Mouse (Mus musculus) neural tube, embryonic 10.5 days (tissue): ENCODE measurements around the gene Mpi.
A peak's percentile ranks its signal among the peaks of the same experiment; 100 is the strongest.

Experiments
- DNase-seq: peaks from one replicate; pipeline ENCODE4 v3.0.0-alpha.2; 2017; ENCODE audit warnings: low spot score; ENCODE audit errors: extremely low spot score

Mpi gene

DNA sequence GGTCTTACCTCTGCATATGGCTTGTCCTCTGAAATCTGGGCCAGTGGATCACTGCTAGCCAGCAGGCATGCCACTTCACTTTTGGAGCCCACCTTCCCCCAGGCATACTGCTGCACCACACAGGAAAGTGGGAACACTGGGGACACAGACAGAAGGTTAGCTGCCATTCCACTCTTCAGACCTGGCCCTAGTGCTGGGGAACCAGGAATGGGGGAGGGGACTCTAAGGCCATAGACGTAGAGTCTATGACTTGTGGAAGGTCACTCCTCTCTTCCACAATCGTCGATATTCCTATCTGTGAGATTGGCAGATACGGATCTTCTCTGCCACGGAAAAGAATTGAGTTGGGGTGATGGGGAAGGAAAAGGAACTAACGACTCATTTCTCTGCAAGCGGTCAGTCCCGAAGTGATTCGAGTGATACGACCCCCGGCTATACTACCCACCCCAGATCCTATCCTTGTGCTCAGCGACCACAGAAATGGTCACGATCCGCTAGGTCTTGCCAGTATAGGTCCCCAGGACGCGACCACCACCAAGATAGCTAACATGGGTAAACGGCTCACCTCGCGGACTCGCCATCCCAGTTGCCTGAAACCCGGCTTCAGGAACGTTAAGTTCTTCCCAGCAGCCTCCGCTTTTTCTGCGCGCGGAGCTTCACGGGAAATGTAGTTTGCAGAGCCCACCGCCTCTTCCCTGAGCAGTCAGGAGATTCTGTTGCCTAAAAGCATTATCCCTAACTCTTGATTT, at the start of gene Mpi:
Mpi (minus strand) TSS at position 625 of the 749 bp plus-strand sequence.
- DNase-seq = peak; percentile 60

DNA sequence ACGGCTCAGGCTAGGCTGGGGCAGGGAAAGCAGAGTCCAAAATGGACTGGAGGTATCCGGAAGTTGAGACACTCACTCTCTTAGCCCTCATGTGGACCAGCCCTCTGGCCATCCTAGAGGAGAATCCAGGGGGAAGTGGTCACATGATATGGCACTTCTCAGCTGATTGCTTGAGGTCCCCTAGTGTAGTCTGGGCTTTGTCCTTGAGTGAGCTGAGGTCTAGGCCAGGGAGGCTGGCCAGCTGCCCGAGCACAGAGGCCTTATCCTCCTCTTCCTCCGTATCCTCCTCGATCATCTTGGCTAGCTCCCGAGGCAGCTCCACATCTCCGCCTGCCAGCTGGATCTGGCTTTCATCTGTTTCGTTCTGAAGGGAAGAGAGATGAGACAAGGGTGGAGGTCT, 49.5 kb upstream of the Mpi start:
- DNase-seq = no peak

DNA sequence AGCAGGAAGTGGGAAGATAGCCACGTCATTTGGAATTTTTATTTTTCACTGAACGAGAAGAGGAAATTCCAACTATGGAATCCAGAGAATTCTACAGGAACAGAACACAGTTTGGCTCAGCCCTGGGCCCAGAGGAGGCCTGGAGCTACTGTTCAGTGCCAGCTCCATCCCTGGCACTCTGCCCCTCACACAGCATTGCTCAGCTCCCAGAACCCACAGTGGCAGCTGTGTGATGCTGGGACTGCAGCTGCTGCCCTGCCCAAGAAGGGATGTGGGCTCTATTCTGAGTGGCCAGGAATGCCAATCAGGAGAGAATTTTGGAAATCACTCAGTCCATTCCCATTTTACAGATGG, 48.8 kb upstream of the Mpi start:
- no peak for DNase-seq

DNA sequence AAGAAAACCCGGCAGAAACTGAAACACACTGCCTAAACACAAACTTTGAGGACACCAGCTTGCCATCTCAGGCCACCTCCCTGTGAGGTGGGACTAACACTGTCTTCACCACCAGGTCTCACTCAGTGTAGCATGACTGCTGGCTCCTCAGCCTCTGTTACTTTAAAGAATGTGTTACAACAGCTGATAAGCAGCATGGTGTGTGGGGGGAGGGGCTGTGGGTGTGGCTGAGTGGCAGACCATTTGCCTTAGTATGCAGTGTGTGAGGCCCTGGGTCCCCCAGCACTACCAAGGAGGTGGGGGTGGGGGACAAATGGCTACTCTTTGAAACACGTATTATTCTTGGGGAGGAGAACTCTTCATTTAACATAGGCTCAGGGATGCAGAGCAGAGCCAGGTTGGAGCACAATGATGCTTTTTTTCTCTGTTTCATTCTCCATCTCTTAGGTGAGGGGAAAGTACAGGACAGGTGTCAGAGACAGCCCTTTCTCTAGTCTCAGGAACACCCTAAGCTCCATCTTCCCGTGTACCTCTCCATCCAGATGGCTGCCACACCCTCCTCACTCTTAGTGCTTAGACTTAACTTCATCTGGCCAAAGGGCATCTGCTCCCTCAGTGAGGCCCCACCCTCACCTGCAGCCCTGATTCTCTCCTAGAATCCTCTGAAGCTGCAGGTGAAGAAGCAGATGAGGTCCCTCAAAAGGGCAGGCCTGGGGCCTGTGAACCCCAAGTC, 48.2 kb upstream of the Mpi start:
- peak; percentile 46 for DNase-seq

DNA sequence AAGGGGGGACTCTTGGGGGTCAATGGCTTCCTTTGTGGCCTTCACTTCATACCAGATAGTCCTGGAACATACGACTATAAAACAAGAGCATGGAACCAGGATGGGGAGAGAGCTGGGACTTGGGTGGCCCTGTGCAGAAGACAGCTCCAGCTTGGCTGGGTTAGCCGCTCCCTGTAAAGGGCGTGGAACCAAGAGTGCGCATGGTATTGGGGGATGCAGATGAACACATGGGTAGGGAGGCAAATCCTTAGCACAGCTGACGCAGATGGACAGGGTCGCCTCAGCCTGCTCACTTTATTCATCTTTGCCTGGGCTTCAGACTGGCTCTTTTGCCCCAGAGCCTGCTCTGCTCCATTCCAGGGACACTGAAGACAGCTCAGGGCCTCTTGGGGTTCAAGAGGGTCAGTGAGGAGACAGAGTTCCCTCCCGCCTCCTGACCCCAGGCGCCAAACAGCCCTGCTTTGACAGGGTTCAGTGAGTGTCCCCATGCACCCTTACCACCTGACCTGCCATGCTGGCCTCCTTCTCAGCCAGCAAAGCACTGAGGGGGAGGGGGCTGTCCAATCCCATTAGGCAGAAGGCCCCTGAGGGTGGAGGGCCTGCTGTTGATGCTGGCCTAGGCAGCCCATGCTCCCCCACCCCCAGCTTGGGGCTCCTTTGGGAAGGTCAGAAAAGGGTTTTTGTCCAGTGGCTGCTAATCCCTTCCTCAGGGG, 46.4 kb upstream of the Mpi start:
- DNase-seq = peak; percentile 23

DNA sequence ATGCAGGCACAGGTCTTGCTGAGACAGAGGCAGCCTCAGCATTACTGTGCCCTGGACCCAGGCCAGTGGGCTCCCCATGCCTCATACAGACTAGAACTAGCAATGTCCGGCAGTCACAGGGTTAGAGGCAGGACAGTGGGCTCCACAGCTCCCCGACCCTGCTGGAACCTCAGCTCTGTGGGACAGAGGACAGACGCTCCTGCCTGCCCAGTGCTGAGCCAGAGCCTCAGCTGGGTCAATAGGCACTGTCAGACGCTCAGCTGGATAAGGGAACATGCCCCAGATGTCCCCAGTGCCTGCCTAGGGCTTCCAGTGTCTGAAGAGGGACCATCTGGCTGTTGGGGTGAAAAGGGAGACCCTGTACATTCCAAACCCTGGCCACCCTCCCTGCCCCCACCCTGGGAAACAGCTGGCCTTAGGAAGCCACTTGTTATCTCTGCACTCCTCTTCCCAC, 45.4 kb upstream of the Mpi start:
- DNase-seq = peak; percentile 21

DNA sequence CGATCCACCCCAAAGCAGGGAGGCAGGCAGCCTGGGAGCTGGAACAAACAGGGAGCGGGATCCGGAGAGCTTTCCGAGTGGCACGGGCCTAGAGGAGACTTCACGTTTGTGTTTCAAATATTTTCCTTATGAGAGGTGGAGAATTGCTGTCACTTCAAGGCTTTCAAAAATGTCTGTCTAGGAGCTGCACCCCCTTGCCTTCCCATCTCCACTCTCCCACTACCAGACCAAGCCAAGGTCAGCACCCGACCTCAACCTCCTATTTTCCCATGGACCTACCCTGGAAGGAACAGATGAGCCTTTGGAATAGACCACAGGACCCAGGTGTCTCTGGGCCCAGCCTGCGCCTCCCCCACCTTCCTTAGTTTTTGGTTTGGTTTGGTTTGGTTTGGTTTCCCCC, 44.7 kb upstream of the Mpi start:
- DNase-seq = no peak

DNA sequence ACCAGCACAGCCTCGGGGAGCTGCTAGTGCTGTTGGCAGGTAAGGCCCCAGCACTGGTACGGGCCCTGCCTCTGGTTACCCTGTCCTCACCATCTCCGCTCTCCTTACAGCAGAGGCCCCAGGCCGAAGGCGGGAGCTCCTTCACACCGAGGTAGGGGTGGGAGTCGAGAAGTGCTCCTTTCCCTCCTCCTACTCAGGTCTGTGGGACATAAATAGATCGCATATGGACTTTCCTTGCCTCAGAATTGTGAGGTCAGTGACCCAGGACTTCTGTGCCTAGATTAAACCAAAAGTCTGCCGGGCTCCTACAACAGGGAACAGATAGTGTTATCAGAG, 41.6 kb upstream of the Mpi start:
- DNase-seq = no peak

DNA sequence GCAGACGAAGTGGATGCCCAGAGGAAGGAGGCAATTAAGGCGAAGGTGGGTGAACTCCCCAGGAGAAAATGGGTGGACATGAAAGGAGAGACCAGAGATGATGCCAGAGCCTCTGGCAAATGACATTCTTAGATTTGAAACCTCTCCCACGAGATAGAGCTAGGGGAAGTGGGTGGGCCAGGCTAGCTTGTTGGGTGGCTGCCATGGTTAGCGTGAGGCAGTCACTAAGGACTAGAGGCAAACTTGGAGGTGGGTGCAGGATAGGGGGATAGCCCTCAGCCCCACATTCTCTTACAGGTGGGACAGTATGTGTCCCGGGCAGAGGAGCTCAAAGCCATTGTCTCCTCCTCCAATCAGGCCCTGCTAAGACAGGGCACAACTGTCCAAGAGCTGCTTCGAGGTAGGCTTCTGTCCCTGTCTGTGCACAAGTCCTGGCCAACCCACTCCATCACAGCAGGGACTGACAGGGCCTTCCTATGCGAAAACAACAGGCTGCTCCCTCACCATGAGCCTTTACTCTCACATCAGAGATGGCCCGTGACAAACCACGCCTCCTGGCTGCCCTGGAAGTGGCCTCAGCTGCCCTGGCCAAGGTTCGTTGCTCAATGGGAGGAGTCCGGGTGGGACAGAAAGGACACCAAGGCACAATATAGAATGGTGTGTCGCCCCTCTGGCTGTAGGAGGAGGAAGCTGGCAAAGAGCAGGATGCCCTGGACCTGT, 41.1 kb upstream of the Mpi start:
- peak; percentile 19 for DNase-seq

DNA sequence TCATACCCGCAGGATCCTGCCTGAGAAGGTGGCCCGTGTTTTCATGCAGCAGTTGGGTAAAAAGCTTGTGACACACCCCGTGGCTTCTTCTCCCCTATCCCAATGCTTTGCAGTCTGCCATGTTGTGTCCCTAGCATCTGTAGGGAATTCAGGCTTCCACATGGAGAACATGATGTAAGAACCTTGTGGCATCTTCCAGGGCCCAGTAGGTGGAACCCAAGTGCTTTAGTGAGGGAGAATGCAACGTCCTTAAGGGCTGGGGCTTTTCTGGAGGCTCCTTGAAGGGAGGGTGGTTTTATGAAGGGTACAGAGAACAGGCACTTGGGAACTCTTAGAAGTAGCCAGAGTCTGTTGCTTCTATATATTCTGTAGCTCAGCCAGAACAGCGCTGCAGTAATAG, 38.2 kb upstream of the Mpi start:
- DNase-seq = no peak

DNA sequence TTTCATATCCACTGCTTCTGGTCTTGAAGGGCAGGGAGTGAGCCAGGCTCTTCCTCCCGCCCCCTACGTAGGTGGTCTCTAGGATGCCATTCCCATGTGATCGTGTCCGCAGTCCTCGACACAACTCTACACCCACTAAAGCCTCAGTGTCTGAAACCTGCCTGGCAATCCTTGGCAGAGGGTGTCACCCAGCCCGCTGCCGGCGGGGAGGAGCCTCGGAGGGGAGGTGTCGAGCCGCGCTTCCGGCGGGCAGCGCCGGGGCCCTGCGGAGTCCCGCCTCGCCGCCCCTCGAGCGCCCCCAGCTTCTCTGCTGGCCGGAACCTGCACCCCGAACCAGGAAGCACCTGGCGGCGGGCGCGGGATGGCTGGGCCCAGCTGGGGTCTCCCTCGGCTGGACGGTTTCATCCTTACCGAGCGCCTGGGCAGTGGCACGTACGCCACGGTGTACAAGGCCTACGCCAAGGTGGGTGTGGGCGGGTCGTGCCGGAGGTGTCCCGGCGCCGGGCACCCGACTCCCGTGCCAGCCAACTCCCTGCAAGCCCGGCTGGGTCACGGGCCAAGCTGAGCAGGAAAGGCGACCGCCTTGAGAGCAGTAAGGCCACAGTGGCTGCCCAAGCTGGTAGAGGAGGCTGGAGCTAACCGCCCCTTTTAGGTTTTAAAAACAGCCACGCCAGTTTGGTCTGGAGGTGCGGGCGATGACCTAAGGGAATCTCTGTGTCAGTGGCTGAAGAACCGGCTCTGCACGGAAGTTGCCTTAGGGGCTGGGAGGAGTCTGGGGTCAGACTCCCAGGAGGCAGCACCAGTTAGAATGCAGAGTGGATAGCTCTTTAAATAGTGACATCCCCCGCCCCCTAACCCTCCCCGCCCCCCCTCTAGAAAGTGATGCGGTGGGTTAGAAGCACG, 36.9 kb upstream of the Mpi start, which contains the start of gene Ulk3:
Ulk3 (plus strand) TSS at position 229 of the 903 bp plus-strand sequence.
- peak; percentile 77 for DNase-seq

DNA sequence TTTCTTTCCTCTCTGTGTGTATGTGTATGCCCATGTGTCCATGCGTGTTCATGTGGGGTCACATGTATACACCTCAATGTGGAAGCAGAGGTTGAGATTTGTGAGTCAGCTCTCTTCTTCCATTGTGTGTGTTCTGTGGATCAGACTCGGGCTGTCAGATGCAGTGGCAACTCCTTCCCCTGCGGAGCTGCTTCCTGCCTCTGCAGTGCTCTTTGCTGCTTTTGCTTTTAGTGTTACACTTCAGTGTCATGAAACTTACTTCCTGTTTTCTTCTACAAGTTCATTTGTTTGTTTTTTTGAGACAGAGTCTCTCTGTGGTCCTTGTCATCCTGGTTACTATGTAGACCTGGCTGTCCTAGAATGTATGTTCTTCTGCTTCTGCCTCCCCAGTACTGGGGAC, 32.4 kb upstream of the Mpi start:
- no peak for DNase-seq

DNA sequence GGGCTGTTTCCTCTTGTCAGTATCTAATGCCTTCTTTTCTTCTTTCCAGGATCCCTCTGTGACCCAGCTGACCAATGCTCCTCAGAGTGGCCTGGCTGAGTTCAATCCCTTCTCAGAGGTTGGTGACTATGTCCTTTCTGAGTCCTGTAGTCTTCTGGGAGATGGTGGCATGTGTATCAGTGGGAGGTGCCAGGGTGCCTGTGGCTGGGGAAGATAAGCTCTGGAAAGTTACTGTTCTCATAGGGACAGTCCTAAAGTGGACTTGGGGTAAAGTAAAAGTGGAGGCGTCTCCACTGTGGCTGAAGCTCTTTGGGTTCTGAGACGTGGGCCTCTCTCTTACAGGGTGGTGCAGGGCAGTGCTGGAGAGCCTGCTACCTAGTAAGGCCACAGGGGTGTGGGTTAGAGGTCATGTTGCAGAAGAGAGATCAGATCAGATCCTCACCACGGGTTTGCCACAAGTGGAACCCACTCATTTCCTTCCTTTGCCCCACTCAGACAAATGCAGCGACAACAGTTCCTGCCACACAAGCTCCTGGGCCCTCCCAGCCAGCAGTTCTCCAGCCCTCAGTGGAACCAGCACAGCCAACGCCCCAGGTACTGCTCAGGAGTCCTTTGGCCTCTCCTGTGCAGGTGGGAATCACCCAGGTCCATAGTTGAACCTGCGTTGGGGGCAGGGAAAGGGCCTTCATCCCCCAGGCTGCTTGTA, 24.7 kb upstream of the Mpi start:
- DNase-seq = no peak

DNA sequence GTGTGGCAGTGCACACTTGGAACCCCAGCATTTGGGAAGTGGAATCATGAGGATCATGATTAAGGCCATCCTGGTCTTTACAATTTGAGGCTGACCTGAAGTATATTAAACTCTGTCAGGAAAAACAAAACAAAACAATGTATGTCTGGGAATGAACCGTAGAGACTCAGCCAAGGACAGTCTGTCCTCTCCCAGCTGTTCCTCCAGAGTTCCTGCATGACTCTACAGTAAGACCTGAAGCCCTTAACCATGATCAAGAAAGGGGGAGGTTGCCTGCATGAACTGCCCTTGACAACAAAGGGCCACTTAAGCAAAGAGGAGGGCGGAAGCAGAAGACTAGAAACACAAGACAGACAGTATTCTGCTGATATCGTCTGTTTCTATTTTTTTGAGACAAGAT, 23.0 kb upstream of the Mpi start:
- no peak for DNase-seq

DNA sequence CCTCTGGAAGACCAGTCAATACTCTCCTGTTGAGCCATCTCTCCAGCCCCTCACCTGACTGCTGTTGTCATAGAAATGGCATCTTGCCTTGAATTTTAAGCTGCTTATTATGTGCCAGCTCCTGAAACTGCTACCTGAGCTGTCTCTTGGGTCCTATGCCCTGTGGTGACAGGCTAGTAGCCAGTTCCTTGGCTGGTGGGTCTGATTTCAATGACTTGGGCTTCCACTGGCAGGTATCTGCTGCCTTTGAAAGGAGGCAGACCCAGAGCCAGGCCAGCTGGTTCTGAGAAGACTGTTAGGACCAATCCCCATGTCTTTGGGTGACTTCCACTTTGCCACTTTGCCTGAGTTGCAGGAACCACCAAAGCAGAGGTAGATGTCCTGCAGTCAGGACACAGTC, 21.8 kb upstream of the Mpi start:
- DNase-seq = no peak

DNA sequence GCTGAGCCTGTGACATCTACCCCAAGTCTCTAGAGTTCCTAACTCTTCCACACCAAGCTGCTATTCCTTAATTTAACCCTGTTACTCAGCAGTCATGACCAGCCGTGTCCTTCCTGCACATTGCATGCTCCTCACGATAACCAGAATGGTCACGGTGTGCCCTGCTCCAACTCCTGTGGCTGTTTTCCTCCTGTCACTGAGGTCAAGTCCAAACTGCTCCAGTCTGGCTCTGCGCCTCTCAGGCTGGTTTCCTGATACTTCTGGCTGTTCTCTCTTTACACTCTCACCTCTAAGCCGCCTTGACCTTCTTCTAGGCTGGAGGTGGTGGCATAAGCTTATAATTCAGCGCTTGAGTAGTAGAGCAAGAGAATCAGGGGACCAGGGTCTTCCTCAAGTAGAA, 15.9 kb upstream of the Mpi start:
- DNase-seq = no peak

DNA sequence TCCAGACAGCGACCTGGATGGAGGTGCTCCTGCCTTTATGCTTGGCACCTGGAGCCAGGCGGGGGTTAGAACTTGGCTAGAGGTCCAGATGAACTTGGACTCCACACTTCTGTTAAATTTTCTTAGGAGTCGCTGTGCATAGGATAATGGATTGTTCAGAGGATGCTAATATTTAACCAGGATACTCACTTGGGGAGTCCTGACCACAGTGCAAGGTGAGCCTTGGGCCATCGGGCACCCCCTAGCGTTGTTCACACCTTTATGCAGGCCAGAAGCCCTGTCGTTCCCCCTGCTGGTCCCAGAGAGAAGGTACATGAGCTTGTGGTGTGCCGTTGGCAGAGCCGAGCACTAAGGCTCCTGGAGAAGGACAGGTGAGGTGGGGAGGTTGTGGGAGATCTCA, 14.3 kb upstream of the Mpi start:
- DNase-seq = no peak

DNA sequence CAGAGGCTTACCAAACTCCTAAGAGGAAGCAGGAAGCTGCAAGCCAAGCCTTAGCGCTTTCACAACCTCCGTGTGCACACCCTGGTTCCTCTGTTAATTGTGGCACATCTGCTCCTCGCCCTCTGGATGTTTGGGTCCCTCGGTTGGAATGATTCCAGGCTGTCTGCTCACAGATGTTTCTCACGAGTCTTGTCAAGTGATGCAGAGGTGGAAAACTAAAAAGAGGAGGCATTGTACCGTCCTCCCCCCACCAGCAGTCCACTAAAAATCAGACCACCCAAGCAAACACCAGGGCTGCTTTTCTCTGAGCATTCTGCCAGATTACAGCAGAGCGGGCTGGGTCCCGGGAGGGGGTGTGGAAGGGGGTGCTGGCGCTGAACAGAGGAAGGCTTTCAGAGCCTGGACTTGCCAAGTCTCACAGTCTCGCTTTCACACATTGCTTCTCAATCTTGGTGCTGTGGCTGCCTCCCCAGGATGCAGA, 13.2 kb upstream of the Mpi start:
- no peak for DNase-seq

DNA sequence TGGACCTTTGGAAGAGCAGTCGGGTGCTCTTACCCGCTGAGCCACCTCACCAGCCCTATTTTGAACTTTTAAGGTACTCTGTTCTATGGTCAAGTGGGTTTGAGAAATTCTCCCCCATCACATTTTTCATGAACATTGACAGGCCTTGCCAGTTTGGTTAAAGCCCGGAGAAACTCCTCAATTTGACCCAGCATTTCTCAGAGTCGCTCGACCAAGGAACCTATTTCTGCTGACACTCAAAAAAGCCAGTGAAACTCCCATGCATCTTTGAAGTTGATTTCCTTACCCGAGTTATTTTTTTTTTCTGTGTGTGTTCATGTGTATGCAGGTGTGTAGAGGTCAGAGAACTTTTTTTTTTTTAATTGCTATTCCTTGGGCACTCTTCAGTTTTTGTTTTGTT, 12.0 kb upstream of the Mpi start:
- DNase-seq = no peak

DNA sequence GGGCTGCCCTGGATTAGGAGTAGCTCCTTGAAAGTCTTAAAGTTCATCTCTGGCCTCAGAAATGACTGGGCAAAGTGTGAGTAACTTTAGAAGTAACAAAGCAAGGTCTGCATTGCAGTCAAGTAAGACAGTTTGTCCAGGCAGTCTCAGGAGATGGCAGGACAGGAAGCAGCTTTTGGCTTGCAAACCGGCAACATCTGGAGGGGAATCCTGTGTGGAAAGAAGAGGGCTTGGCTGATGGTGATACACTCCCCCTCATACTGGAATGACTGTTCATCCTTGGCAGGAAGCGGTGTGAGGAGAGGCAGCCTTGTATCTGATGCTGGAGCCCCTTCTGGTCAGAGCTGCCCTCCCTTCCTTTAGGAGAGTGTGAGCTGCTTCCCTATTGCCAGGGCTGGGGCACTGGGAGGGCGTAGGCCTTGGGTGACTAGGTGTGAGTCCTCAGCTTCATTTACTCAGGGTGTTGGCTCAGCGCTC, 10.4 kb upstream of the Mpi start:
- DNase-seq = no peak
